Mouse (Mus musculus): ENCODE results near the gene Hrg. TPM values are rescaled to one million over a fixed set of nuclear protein-coding genes. Genes with fewer than 3 reads are reported as not detected.

Hrg gene
- polyA plus RNA-seq (2015; fragmentation: Nextera tagmentation; extraction: Ambion mirVana) = 0.24 TPM in 2 replicates

- Histone ChIP-seq H3K36me3 (ENCODE audit: control insufficient read depth, insufficient read depth, low read length) (no peaks in the 10 kb centered on the region), H3K4me3 (ENCODE audit: low read depth, low read length) (no peak within 1 kb of the TSS), H3K4me2 (ENCODE audit: low read length) (no peak within 1 kb of the TSS), H3K9ac (ENCODE audit: low read depth, low read length) (no peak within 1 kb of the TSS), H3K9me3 (replicated peaks; ENCODE audit: control insufficient read depth, low read length, poor library complexity, severe bottlenecking) (no peaks in the 10 kb centered on the region), H3K27ac (ENCODE audit: low read length) (no peak within 1 kb of the TSS), H3K27me3 (ENCODE audit: control insufficient read depth, insufficient read depth, low read depth, low read length) (no peaks in the 10 kb centered on the region), H3K4me1 (ENCODE audit: control insufficient read depth, insufficient read depth, low read length) (no peaks in the 10 kb centered on the region)
- 95% methylated on average over 6 of the region's 6 CpGs for WGBS
- no peak for ATAC-seq
Observed at GRCm38 (mm10) chr16:22950840-22951395, at the start of gene Hrg. TSS of gene Hrg (plus strand) at chr16:22951072.

GRCm38 (mm10) chr16:22901326-22901725 lies 49.5 kb upstream of the Hrg start:
- Histone ChIP-seq H3K36me3 (ENCODE audit: control insufficient read depth, insufficient read depth, low read length) (no peaks in the 10 kb centered on the region), H3K9me3 (replicated peaks; ENCODE audit: control insufficient read depth, low read length, poor library complexity, severe bottlenecking) (no peaks in the 10 kb centered on the region), H3K4me1 (ENCODE audit: control insufficient read depth, insufficient read depth, low read length) (no peaks in the 10 kb centered on the region), H3K27ac (ENCODE audit: low read length) (no peak overlapping the region), H3K27me3 (ENCODE audit: control insufficient read depth, insufficient read depth, low read depth, low read length) (no peaks in the 10 kb centered on the region), H3K4me2 (ENCODE audit: low read length) (no peak overlapping the region), H3K9ac (ENCODE audit: low read depth, low read length) (no peak overlapping the region), H3K4me3 (ENCODE audit: low read depth, low read length) (no peak overlapping the region)
- ATAC-seq = no peak
- 90% methylated on average over 3 of the region's 3 CpGs for WGBS

- no peak overlapping the region for H3K27ac ChIP-seq (ENCODE audit: low read length)
- H3K36me3 ChIP-seq (ENCODE audit: control insufficient read depth, insufficient read depth, low read length) = no peaks in the 10 kb centered on the region
- no peak overlapping the region for H3K4me3 ChIP-seq (ENCODE audit: low read depth, low read length)
- no peaks in the 10 kb centered on the region for H3K4me1 ChIP-seq (ENCODE audit: control insufficient read depth, insufficient read depth, low read length)
- no peaks in the 10 kb centered on the region for H3K9me3 ChIP-seq (replicated peaks; ENCODE audit: control insufficient read depth, low read length, poor library complexity, severe bottlenecking)
- ATAC-seq = no peak
- 93% methylated on average over 6 of the region's 6 CpGs for WGBS
- H3K27me3 ChIP-seq (ENCODE audit: control insufficient read depth, insufficient read depth, low read depth, low read length) = no peaks in the 10 kb centered on the region
- no peak overlapping the region for H3K4me2 ChIP-seq (ENCODE audit: low read length)
- H3K9ac ChIP-seq (ENCODE audit: low read depth, low read length) = no peak overlapping the region
Observed at GRCm38 (mm10) chr16:22909290-22909689, 41.6 kb upstream of the Hrg start.

- WGBS = 74% methylated on average over 3 of the region's 3 CpGs
- Histone ChIP-seq H3K4me3 (ENCODE audit: low read depth, low read length) (no peak overlapping the region), H3K4me1 (ENCODE audit: control insufficient read depth, insufficient read depth, low read length) (no peaks in the 10 kb centered on the region), H3K4me2 (ENCODE audit: low read length) (no peak overlapping the region), H3K9ac (ENCODE audit: low read depth, low read length) (no peak overlapping the region), H3K27me3 (ENCODE audit: control insufficient read depth, insufficient read depth, low read depth, low read length) (no peaks in the 10 kb centered on the region), H3K27ac (ENCODE audit: low read length) (no peak overlapping the region), H3K9me3 (replicated peaks; ENCODE audit: control insufficient read depth, low read length, poor library complexity, severe bottlenecking) (0 out of 2 replicates have a peak, but pooled peaks cover 3% of the 10 kb centered on the region), H3K36me3 (ENCODE audit: control insufficient read depth, insufficient read depth, low read length) (no peaks in the 10 kb centered on the region)
- no peak for ATAC-seq
Observed at GRCm38 (mm10) chr16:22911986-22912385, 38.9 kb upstream of the Hrg start.

- no peak for ATAC-seq
- Histone ChIP-seq H3K27me3 (ENCODE audit: control insufficient read depth, insufficient read depth, low read depth, low read length) (no peaks in the 10 kb centered on the region), H3K4me2 (ENCODE audit: low read length) (no peak overlapping the region), H3K36me3 (ENCODE audit: control insufficient read depth, insufficient read depth, low read length) (no peaks in the 10 kb centered on the region), H3K27ac (ENCODE audit: low read length) (no peak overlapping the region), H3K4me3 (ENCODE audit: low read depth, low read length) (no peak overlapping the region), H3K4me1 (ENCODE audit: control insufficient read depth, insufficient read depth, low read length) (no peaks in the 10 kb centered on the region), H3K9ac (ENCODE audit: low read depth, low read length) (no peak overlapping the region), H3K9me3 (replicated peaks; ENCODE audit: control insufficient read depth, low read length, poor library complexity, severe bottlenecking) (0 out of 2 replicates have a peak, but pooled peaks cover 3% of the 10 kb centered on the region)
- 86% methylated on average over 6 of the region's 6 CpGs for WGBS
Observed at GRCm38 (mm10) chr16:22912886-22913285, 38.0 kb upstream of the Hrg start.

- Histone ChIP-seq H3K4me1 (ENCODE audit: control insufficient read depth, insufficient read depth, low read length) (no peaks in the 10 kb centered on the region), H3K4me2 (ENCODE audit: low read length) (no peak overlapping the region), H3K27me3 (ENCODE audit: control insufficient read depth, insufficient read depth, low read depth, low read length) (no peaks in the 10 kb centered on the region), H3K4me3 (ENCODE audit: low read depth, low read length) (no peak overlapping the region), H3K9me3 (replicated peaks; ENCODE audit: control insufficient read depth, low read length, poor library complexity, severe bottlenecking) (0 out of 2 replicates have a peak, but pooled peaks cover 3% of the 10 kb centered on the region), H3K36me3 (ENCODE audit: control insufficient read depth, insufficient read depth, low read length) (no peaks in the 10 kb centered on the region), H3K9ac (ENCODE audit: low read depth, low read length) (no peak overlapping the region), H3K27ac (ENCODE audit: low read length) (no peak overlapping the region)
- ATAC-seq = no peak
Observed at GRCm38 (mm10) chr16:22914276-22914675, 36.6 kb upstream of the Hrg start.

- H3K36me3 ChIP-seq (ENCODE audit: control insufficient read depth, insufficient read depth, low read length) = no peaks in the 10 kb centered on the region
Observed at GRCm38 (mm10) chr16:22918034-22918433, 32.8 kb upstream of the Hrg start, which contains the start of gene Fetub. TSS of gene Fetub (plus strand) at chr16:22918334.

GRCm38 (mm10) chr16:22918664-22919312 lies 32.1 kb upstream of the Hrg start:
- Histone ChIP-seq H3K36me3 (ENCODE audit: control insufficient read depth, insufficient read depth, low read length) (no peaks in the 10 kb centered on the region), H3K4me1 (ENCODE audit: control insufficient read depth, insufficient read depth, low read length) (no peaks in the 10 kb centered on the region), H3K27me3 (ENCODE audit: control insufficient read depth, insufficient read depth, low read depth, low read length) (no peaks in the 10 kb centered on the region), H3K9ac (ENCODE audit: low read depth, low read length) (no peak overlapping the region), H3K4me3 (ENCODE audit: low read depth, low read length) (no peak overlapping the region), H3K9me3 (replicated peaks; ENCODE audit: control insufficient read depth, low read length, poor library complexity, severe bottlenecking) (0 out of 2 replicates have a peak, but pooled peaks cover 3% of the 10 kb centered on the region), H3K27ac (ENCODE audit: low read length) (no peak overlapping the region), H3K4me2 (ENCODE audit: low read length) (no peak overlapping the region)
- no peak for ATAC-seq
- 68% methylated on average over 15 of the region's 15 CpGs for WGBS

More at GRCm38 (mm10) chr16:22918034-22918433, 32.8 kb upstream of the Hrg start, which contains the start of gene Fetub:
- no peak for ATAC-seq
- Histone ChIP-seq H3K4me3 (ENCODE audit: low read depth, low read length) (no peak within 1 kb of the TSS), H3K9me3 (replicated peaks; ENCODE audit: control insufficient read depth, low read length, poor library complexity, severe bottlenecking) (0 out of 2 replicates have a peak, but pooled peaks cover 3% of the 10 kb centered on the region), H3K9ac (ENCODE audit: low read depth, low read length) (no peak within 1 kb of the TSS), H3K27ac (ENCODE audit: low read length) (no peak within 1 kb of the TSS), H3K27me3 (ENCODE audit: control insufficient read depth, insufficient read depth, low read depth, low read length) (no peaks in the 10 kb centered on the region), H3K4me2 (ENCODE audit: low read length) (no peak within 1 kb of the TSS), H3K4me1 (ENCODE audit: control insufficient read depth, insufficient read depth, low read length) (no peaks in the 10 kb centered on the region)
- 95% methylated on average over 5 of the region's 5 CpGs for WGBS
